Mouse (Mus musculus): ENCODE results near the gene Fam136a. TPM values are rescaled to one million over a fixed set of nuclear protein-coding genes. Genes with fewer than 3 reads are reported as not detected.

The Fam136a gene
- total RNA-seq, 2 experiments from 2014 or later, result 21.3 to 21.8 TPM

DNA sequence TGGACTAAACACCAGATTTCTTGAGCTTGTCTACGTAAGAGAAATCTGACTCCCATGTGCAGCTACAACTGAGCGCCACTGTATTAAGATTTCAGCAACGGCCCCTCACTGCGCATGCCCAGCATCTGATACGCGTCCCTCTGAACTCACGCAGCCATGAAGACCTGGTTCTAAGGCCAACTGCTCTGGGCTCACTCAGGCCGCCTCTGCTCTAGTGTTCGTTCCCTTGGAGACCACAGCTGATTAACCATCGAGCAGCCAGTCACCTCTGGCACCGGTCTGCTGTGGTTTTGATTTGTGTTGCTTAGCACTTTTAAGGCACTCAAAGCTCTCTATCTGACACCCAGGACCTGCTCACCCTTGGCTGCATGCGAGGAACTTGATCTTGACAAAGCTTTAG is 21.9 kb downstream of the Fam136a start:
- Histone ChIP-seq H3K27ac (no peak overlapping the region), H3K4me3 (no peak overlapping the region)
- no peak for TF ChIP-seq CTCF (IDR thresholded peaks at IDR 0.05)
- intact Hi-C loops (cut with DNase I), result no loop called here
- DNase-seq (ENCODE audit: extremely low spot score in 1 of 2, low spot score in 2 of 2), result no peak

DNA sequence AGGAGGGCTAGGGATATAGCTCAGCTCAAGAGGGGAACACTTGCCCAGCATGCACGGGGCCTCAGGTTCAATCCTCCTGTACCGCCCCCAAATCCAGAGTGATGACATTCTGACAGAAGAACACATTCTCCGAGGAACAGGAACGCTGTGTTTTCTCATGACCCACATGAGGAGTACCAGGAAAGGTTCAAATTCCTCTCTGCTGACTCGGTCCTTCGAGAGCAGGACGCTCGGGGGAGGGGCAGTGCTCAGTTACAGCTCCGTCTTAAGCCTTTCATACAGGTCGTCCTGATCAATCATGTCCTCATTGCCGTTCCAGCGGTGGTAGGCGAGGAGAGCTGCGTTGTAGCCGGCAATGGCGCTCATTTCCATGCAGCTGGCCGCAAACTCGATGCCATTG is 23.0 kb downstream of the Fam136a start:
- Histone ChIP-seq H3K4me3 (no peak overlapping the region), H3K27ac (no peak overlapping the region)
- no peak for TF ChIP-seq CTCF (IDR thresholded peaks at IDR 0.05)
- DNase-seq (ENCODE audit: extremely low spot score in 1 of 2, low spot score in 2 of 2), result no peak
- intact Hi-C loops (cut with DNase I), result no loop called here

DNA sequence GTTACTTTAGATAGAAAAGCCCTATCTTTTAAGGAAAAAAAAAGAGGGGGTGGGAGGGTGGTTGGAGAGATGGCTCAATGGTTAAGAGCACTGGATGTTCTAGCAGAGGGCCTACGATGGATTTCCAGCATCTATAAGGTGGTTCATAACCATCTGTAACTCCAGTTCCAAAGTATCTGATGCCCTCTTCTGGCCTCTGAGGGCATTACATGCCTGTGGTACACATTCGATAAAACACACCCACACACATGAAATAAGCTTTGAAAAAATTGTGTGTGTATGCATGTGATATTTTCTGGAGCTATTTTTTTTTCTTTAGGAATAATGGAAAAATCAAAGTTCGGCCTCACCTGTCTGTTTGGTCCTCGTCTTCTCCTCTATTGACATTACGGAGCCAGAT is 25.9 kb downstream of the Fam136a start:
- intact Hi-C loops (cut with DNase I), result no loop called here
- no peak for DNase-seq (ENCODE audit: extremely low spot score in 1 of 2, low spot score in 2 of 2)
- Histone ChIP-seq H3K4me3 (no peak overlapping the region), H3K27ac (no peak overlapping the region)
- TF ChIP-seq CTCF (IDR thresholded peaks at IDR 0.05), result peak; percentile 38

DNA sequence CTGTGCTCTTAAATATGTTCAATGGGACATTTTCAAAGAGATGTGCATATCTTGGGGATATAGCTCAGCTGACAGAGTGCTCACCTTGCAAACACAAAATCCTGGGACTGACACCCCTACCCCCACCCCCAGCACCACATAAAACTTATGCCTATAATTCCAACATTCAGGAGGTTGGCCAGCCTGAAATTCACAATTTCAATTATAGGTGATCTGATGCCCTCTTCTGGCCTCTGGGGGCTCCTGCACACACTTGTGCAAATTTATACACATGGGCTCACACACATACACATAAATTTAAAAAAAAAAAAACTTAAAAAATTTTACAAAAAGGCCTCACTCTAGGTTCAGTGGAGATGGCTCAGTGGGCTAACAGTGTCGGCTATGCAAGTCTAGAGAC is 27.7 kb downstream of the Fam136a start:
- TF ChIP-seq CTCF (IDR thresholded peaks at IDR 0.05), result peak; percentile 9; the same call in 1 of the 2 replicates
- Histone ChIP-seq H3K4me3 (no peak overlapping the region), H3K27ac (no peak overlapping the region)
- intact Hi-C loops (cut with DNase I), result no loop called here
- no peak for DNase-seq (ENCODE audit: extremely low spot score in 1 of 2, low spot score in 2 of 2)

DNA sequence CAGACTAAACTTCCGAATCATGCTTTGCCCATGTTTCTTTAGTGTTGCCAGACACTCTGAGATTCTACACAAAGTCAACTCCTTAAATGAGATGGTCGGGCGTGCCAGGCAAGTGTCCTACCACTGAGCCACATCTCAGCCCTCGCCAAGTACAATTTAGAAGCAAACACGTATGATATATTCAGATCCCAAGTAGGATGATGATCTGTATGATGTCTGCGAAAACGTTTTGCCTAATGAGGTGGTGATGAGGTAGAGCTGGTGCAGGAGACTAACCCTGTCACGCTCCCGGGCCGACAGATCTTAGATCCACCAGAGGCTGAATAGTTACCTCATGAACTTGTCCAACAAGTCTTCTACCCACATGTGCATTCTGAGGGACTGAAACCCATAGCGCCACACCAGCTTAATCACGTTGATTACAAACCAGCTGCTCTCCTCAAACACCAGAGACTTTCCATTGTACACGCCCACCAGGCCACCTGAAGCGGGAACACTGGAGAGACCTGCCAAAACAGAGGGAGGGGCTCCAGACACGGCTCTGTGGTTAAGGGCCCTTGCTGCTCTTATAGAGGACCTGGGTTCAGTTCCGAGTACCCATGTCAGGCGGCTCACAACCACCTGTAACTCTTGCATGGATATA is 28.8 kb downstream of the Fam136a start:
- DNase-seq (ENCODE audit: extremely low spot score in 1 of 2, low spot score in 2 of 2), result no peak
- no peak overlapping the region for H3K27ac ChIP-seq
- no peak overlapping the region for H3K4me3 ChIP-seq
- intact Hi-C loops (cut with DNase I), result no loop called here
- no peak for TF ChIP-seq CTCF (IDR thresholded peaks at IDR 0.05)

DNA sequence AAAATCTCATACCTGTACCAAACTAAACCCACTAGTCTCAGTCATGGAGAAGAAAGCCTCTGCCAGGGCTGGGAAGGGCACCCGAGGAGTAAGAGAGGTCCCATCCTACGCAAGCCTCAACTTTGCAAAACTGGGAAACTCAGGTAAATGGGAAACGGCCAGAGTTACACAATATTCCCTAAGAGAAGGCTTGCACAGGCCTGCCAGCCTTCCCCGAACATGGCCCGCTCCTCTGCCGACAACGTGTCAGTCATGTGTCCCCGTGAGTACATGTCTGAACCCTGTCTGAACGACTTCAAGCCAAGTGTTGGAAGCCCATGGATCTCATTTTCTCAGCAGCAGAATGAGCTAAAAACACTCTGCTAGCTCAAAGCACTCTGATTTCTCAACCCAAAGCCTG is 29.6 kb downstream of the Fam136a start:
- no peak for DNase-seq (ENCODE audit: extremely low spot score in 1 of 2, low spot score in 2 of 2)
- intact Hi-C loops (cut with DNase I), result no loop called here
- no peak overlapping the region for H3K27ac ChIP-seq
- H3K4me3 ChIP-seq, result no peak overlapping the region; the same call in 1 of the 2 replicates
- no peak for TF ChIP-seq CTCF (IDR thresholded peaks at IDR 0.05)

DNA sequence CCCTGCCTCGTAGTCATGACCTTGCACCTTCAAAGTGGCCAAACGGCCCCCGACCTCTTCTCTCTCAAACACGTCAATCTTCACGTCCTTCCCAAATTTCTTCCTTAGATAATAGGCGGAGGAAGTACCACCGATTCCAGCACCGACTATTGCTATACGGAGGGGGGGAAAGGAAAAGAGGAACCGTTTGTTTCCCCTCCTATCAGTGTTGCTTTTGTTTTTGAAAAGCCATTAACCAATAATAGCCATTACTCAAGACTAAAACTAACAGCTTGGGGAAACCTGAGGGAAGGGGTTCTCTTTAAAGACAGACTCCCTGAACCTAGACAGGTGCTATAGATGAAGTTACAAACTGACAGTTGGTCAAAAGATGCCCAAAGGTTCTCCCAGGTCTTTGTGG is 30.5 kb downstream of the Fam136a start:
- peak overlapping the region; percentile 95 for H3K4me3 ChIP-seq
- no peak for TF ChIP-seq CTCF (IDR thresholded peaks at IDR 0.05)
- no peak for DNase-seq (ENCODE audit: extremely low spot score in 1 of 2, low spot score in 2 of 2)
- peak overlapping the region; percentile 96 for H3K27ac ChIP-seq
- intact Hi-C loops (cut with DNase I), result loop anchor here (2.0 kb wide), 2 partner anchors 25 to 267 kb away; partner anchors contain the start of gene Snrpg

DNA sequence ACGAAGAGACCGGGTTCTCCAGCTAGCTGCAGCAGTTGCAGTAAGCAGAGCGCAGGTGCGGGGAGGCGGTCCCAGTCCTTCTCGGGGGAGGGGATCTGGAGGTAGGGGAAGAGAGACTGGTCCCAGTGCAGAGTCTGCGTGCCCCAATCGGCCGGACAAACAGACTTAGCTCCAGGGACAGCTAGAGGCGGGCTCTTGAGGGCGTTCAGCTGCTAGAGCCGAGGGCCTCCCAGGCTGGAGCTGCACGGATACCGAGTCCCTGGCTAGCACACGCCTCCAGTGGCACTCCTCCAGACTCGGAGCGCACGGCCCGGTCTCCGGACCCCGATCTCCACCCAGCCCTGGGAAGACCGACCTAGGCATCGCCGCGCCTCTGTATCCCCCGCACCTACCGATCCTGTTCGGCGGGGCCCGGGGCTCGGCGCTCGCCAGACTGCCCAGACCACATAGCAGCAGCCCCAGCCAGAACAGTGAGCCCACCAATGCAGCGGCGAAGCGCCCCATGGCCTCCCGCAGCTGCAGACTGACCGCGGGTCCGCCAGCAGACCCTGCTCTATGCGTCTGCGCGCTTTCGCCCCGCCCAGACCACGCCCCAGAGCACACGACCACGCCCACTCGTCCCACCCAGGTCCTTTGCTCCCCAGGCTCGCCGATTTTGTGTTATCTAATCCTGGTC is 31.3 kb downstream of the Fam136a start, which contains the start of gene Pcyox1:
Gene Pcyox1 (minus strand): TSS at position 574 of the 676 bp plus-strand sequence.
- peak; percentile 84 to 86 for DNase-seq (ENCODE audit: extremely low spot score in 1 of 2, low spot score in 2 of 2)
- intact Hi-C loops (cut with DNase I), result loop anchor here (2.0 kb wide), 2 partner anchors 26 to 268 kb away; partner anchors contain the start of gene Snrpg

DNA sequence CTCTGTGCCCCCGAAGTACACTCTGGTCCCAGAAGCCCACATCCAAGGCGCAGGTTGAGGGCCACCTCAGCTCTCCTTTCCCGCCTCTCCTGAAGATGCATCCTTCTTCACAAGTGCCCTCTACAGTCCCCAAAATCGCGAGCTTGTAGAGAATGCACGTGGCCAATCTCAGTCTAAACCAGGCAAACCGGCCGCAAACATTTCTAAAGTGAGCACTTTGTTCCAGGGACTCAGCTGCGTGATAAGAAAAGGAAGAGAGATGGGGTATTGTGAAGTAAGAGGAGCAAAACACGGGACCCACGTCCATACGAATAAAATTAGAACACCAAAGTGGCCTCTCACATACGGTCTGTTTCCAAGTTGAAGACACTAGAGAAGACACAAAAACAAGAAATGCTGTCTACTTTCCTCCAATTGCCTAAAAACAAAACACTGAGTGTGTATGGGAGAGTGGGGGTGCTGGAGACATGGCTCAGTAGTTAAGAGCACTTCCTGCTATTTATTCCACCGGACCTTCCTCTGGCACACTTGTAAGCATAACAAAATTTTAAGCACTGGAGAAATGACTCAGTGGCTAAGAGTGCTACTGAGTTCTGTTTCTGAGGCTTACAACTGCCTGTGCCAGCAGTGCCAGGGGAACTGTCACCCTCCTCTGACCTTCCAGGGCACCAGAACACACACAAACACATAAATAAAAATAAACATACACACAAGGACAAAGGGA is 32.0 kb downstream of the Fam136a start:
- H3K27ac ChIP-seq, result peak overlapping the region; percentile 96
- intact Hi-C loops (cut with DNase I), result loop anchor here (2.0 kb wide), 2 partner anchors 27 to 269 kb away; partner anchors contain the start of gene Snrpg
- TF ChIP-seq CTCF (IDR thresholded peaks at IDR 0.05), result no peak
- DNase-seq (ENCODE audit: extremely low spot score in 1 of 2, low spot score in 2 of 2), result no peak
- H3K4me3 ChIP-seq, result peak overlapping the region; percentile 95

More for the DNA sequence above, 31.3 kb downstream of the Fam136a start, which contains the start of gene Pcyox1:
- Histone ChIP-seq H3K4me3 (peak within 1 kb of the TSS; percentile 95), H3K27ac (peak within 1 kb of the TSS; percentile 96)
- no peak for TF ChIP-seq CTCF (IDR thresholded peaks at IDR 0.05)

DNA sequence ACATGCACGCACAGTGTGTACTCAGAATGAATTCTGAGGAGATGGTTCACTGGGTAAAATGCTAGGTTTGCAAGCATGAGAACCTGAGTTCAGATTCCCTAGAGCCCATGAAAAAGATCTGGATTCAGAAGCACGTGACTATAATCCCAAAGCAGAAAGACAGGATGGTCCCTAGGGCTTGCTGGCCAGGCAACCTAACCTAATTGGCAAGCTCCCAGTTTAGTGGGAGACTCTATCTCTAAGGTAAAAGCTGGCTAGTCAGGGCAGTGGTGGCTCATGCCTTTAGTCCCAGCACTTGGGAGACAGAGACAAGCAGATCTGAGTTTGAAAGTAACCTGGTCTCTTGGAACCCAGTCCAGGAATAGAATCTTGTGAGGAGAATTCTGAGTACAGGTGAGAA is 33.5 kb downstream of the Fam136a start:
- H3K4me3 ChIP-seq, result no peak overlapping the region
- H3K27ac ChIP-seq, result no peak overlapping the region
- no peak for DNase-seq (ENCODE audit: extremely low spot score in 1 of 2, low spot score in 2 of 2)
- no peak for TF ChIP-seq CTCF (IDR thresholded peaks at IDR 0.05)
- intact Hi-C loops (cut with DNase I), result no loop called here

DNA sequence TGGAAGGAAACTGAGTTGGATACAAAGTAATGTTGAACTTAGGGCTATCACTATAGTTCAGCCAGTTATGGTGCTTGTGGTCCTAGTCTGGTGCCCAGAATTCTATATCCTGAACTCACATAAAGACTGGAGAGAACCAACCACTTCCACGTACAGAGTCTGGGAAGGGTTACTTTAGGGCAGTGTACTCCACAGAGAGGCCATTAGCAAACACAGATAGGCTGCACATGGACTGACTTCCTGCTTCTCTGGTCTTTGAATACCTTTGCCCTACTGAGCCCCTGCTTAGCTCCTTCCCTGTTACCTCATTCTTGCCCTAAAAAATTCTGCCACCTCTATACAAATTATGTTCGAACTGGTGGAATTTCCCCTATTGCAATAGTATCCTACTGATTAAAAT is 34.5 kb downstream of the Fam136a start:
- Histone ChIP-seq H3K4me3 (no peak overlapping the region), H3K27ac (no peak overlapping the region)
- intact Hi-C loops (cut with DNase I), result no loop called here
- TF ChIP-seq CTCF (IDR thresholded peaks at IDR 0.05), result no peak
- DNase-seq (ENCODE audit: extremely low spot score in 1 of 2, low spot score in 2 of 2), result no peak

DNA sequence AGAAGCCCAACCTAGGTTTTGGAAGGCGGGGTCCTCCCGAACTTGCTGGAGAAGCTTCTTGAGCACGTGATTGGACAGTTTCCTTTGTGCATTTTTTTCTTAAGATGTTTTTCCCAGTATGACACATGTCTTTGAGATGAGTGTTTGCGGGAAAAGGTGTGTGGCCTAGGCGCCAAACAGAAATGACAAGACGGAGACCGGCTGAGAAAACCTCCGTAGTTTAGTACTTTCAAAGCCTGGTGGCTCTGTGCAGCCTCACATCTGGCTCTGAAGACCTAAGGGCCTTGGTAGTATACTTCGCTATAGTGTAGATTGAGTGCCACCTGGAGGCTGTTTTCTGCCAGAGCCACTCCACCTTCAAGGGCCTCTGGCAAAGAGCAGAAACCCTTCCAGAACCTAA is 35.5 kb downstream of the Fam136a start:
- TF ChIP-seq CTCF (IDR thresholded peaks at IDR 0.05), result peak; percentile 71
- DNase-seq (ENCODE audit: extremely low spot score in 1 of 2, low spot score in 2 of 2), result peak; percentile 52 to 61
- intact Hi-C loops (cut with DNase I), result no loop called here
- Histone ChIP-seq H3K27ac (no peak overlapping the region), H3K4me3 (no peak overlapping the region)
